Mouse (Mus musculus) embryonic facial prominence, embryonic 12.5 days (tissue): ENCODE measurements at regions not wholly inside any gene's neighbourhood (a gene's known extent, or its start where the extent isn't known, plus 50 kb on each side); places are given as distances from the start of the nearest gene placed in this dataset.

ENCODE experiments used
- ATAC-seq: fragments of 200-750 bp; cut with Nextera tagmentation; 2 replicates; pipeline ENCODE4 v1.8.0; 2017; ENCODE audit not compliant: insufficient number of reproducible peaks, insufficient read depth, low FRiP score, low TSS enrichment
- H3K27ac ChIP-seq: fragments of 300-500 bp; sonication (generic); 2 replicates; pipeline ENCODE4 v1.5.1; 2016; ENCODE audit warnings: mild to moderate bottlenecking
- H3K27me3 ChIP-seq: fragments of 300-500 bp; sonication (generic); 2 replicates; pipeline ENCODE4 v1.6.1; 2016; ENCODE audit warnings: mild to moderate bottlenecking, moderate library complexity
- H3K36me3 ChIP-seq: fragments of 300-500 bp; sonication (generic); 2 replicates; pipeline ENCODE4 v1.6.1; 2016; ENCODE audit warnings: mild to moderate bottlenecking
- H3K4me1 ChIP-seq: fragments of 300-500 bp; sonication (generic); 2 replicates; pipeline ENCODE4 v1.6.1; 2016
- H3K4me2 ChIP-seq: fragments of 300-500 bp; sonication (generic); replicated peaks from 2 replicates; pipeline ENCODE4 v1.6.1; 2016; ENCODE audit warnings: mild to moderate bottlenecking, moderate library complexity
- H3K4me3 ChIP-seq: fragments of 300-500 bp; sonication (generic); 2 replicates; pipeline ENCODE4 v1.5.1; 2016; ENCODE audit warnings: mild to moderate bottlenecking
- H3K9ac ChIP-seq: fragments of 300-500 bp; sonication (generic); 2 replicates; pipeline ENCODE4 v1.6.1; 2016; ENCODE audit warnings: mild to moderate bottlenecking, moderate library complexity
- H3K9me3 ChIP-seq: fragments of 300-500 bp; sonication (generic); 2 replicates; pipeline ENCODE4 v1.6.1; 2016; ENCODE audit warnings: mild to moderate bottlenecking, moderate library complexity
- WGBS: fragments of 180-500 bp; shearing (Covaris S2); methylation state at CpG from one replicate; pipeline ENCODE4 v1.1.7; 2016; 5-methylcytosine and 5-hydroxymethylcytosine counted together

DNA sequence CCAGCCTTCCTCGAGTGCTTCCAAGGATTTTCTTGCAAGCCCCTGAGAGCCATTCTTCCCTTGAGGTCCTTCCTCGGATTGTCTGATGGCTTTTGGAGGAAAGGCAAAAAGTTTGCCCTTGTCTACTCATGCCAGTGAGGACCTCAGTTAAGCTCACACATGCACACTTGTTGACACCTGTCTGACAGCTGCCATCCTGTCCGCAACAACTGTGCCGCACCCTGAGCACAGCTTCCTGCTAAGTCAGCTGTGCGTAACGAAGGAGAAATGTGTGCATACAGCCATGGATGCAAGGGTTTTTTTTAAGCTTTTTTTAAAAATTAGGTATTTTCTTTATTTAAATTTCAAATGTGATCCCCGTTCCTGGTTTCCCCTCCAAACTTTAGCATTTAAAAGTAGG lies 293.8 kb downstream of the Adgrl2 start:
- H3K36me3 ChIP-seq = no peaks in the 10 kb centered on the region
- H3K4me2 ChIP-seq = no peak overlapping the region
- H3K27ac ChIP-seq = no peak overlapping the region
- H3K27me3 ChIP-seq = no peaks in the 10 kb centered on the region
- no peak overlapping the region for H3K9ac ChIP-seq
- no peak overlapping the region for H3K4me3 ChIP-seq
- H3K9me3 ChIP-seq = no peaks in the 10 kb centered on the region
- H3K4me1 ChIP-seq = no peaks in the 10 kb centered on the region
- no peak for ATAC-seq
- WGBS = 75% methylated on average over 7 of the region's 7 CpGs

- WGBS = 90% methylated on average over 6 of the region's 6 CpGs
- Histone ChIP-seq H3K27ac (no peak overlapping the region), H3K27me3 (no peaks in the 10 kb centered on the region), H3K4me3 (no peak overlapping the region), H3K4me2 (no peak overlapping the region), H3K36me3 (no peaks in the 10 kb centered on the region), H3K9ac (no peak overlapping the region), H3K4me1 (no peaks in the 10 kb centered on the region), H3K9me3 (no peaks in the 10 kb centered on the region)
- ATAC-seq = no peak
Measured at GRCm38 (mm10) chr3:148695453-148695852, 294.9 kb downstream of the Adgrl2 start.

DNA sequence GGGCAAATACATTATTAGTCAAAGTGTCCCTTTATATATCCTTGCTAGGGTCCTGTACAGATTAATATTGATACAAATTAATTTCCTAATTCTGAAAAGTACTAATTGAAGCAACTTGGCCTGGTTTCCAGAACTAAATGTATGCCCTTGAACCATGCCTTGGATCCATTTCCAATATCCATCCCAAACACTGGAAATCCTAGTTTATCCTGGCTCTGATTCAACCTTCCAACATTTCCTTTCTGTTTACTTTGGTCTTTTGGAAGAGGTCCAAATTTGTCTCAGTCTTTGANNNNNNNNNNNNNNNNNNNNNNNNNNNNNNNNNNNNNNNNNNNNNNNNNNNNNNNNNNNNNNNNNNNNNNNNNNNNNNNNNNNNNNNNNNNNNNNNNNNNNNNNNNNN lies 307.2 kb downstream of the Adgrl2 start:
- no peaks in the 10 kb centered on the region for H3K36me3 ChIP-seq
- H3K9ac ChIP-seq = no peak overlapping the region
- H3K4me2 ChIP-seq = no peak overlapping the region
- H3K9me3 ChIP-seq = no peaks in the 10 kb centered on the region
- no peaks in the 10 kb centered on the region for H3K27me3 ChIP-seq
- H3K4me1 ChIP-seq = 0 out of 2 replicates have a peak, but pooled peaks cover 6% of the 10 kb centered on the region
- no peak overlapping the region for H3K27ac ChIP-seq
- no peak overlapping the region for H3K4me3 ChIP-seq
- ATAC-seq = no peak

GRCm38 (mm10) chr3:148682445-148682994 lies 307.8 kb downstream of the Adgrl2 start:
- H3K4me1 ChIP-seq = 0 out of 2 replicates have a peak, but pooled peaks cover 6% of the 10 kb centered on the region
- 85% methylated on average over 6 of the region's 6 CpGs for WGBS
- no peaks in the 10 kb centered on the region for H3K27me3 ChIP-seq
- ATAC-seq = no peak
- H3K4me3 ChIP-seq = no peak overlapping the region
- H3K4me2 ChIP-seq = no peak overlapping the region
- H3K9ac ChIP-seq = no peak overlapping the region
- H3K36me3 ChIP-seq = no peaks in the 10 kb centered on the region
- H3K27ac ChIP-seq = no peak overlapping the region
- no peaks in the 10 kb centered on the region for H3K9me3 ChIP-seq

DNA sequence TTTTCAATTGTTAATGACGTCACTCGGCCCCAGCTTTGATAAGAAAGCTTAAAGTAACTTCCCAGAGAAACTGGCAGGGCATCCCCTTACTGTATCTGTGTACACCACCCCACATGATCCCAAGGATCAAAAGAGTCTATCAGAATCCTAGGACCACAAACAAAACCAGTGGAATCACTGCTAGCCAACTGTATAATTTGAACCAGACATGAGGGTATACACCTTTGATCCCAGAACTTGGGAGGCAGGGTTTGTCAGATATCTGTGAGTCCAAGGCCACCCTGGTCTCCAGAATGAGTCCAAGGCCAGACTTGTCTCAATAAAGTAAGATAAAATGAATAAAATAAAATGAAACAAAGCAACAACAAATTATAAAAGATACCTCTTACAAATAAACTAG lies 309.2 kb downstream of the Adgrl2 start:
- 42% methylated on average over 2 of the region's 2 CpGs for WGBS
- Histone ChIP-seq H3K4me2 (no peak overlapping the region), H3K9ac (no peak overlapping the region), H3K36me3 (no peaks in the 10 kb centered on the region), H3K27ac (no peak overlapping the region), H3K4me1 (0 out of 2 replicates have a peak, but pooled peaks cover 6% of the 10 kb centered on the region), H3K27me3 (no peaks in the 10 kb centered on the region), H3K9me3 (no peaks in the 10 kb centered on the region), H3K4me3 (no peak overlapping the region)
- no peak for ATAC-seq

GRCm38 (mm10) chr3:148680737-148681136 lies 309.6 kb downstream of the Adgrl2 start:
- H3K4me3 ChIP-seq = no peak overlapping the region
- no peaks in the 10 kb centered on the region for H3K36me3 ChIP-seq
- H3K27me3 ChIP-seq = no peaks in the 10 kb centered on the region
- H3K9ac ChIP-seq = no peak overlapping the region
- no peaks in the 10 kb centered on the region for H3K9me3 ChIP-seq
- ATAC-seq = no peak
- H3K4me2 ChIP-seq = no peak overlapping the region
- no peak overlapping the region for H3K27ac ChIP-seq
- H3K4me1 ChIP-seq = 0 out of 2 replicates have a peak, but pooled peaks cover 6% of the 10 kb centered on the region
- 75% methylated on average over 8 of the region's 8 CpGs for WGBS

DNA sequence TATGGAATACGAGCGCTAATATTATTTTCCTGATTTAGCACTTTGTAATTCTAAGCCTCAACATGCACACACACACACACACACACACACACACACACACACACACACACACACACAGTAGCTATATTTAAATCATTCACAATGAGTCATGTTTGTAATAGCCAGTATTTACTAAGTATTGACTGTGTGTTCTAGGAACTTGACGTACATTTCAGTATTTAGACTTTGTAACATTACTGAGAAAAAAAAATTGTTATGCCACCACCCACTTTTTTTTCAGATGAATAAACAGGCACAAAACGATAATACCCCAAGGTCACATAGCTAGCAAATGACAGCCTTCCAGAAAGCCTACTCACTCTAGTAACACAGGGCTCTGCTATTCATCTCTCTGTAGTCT lies 310.3 kb downstream of the Adgrl2 start:
- Histone ChIP-seq H3K27me3 (no peaks in the 10 kb centered on the region), H3K9ac (no peak overlapping the region), H3K36me3 (no peaks in the 10 kb centered on the region), H3K4me1 (0 out of 2 replicates have a peak, but pooled peaks cover 6% of the 10 kb centered on the region), H3K9me3 (no peaks in the 10 kb centered on the region), H3K27ac (no peak overlapping the region), H3K4me3 (no peak overlapping the region), H3K4me2 (no peak overlapping the region)
- WGBS = 89% methylated on average over 4 of the region's 4 CpGs
- ATAC-seq = no peak

- Histone ChIP-seq H3K27me3 (no peaks in the 10 kb centered on the region), H3K9ac (no peak overlapping the region), H3K9me3 (no peaks in the 10 kb centered on the region), H3K4me1 (0 out of 2 replicates have a peak, but pooled peaks cover 6% of the 10 kb centered on the region), H3K36me3 (no peaks in the 10 kb centered on the region), H3K27ac (no peak overlapping the region), H3K4me3 (no peak overlapping the region), H3K4me2 (no peak overlapping the region)
- ATAC-seq = no peak
- 47% methylated on average over 2 of the region's 2 CpGs for WGBS
Measured at GRCm38 (mm10) chr3:148679121-148679520, 311.2 kb downstream of the Adgrl2 start.

DNA sequence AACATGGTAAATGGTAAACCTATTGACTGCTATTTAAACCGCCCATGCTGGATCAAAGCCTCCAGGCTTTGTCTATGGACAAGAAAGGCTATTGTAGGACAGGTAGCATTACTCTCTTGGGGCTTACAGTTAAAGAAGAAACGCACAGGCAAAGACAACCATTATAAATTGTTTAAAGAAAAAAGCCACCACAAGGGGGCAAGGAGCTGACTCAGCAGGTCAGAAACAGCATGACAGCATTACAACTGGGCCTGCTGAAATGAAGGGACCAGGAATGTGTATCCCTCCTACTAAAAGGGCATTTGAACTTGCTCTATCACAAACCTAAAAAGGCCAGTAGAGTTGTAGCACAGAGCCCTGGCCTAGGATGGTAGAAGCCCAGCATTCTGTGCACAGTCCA lies 314.3 kb downstream of the Adgrl2 start:
- Histone ChIP-seq H3K9ac (no peak overlapping the region), H3K27me3 (no peaks in the 10 kb centered on the region), H3K4me1 (0 out of 2 replicates have a peak, but pooled peaks cover 4% of the 10 kb centered on the region), H3K27ac (no peak overlapping the region), H3K4me2 (no peak overlapping the region), H3K9me3 (no peaks in the 10 kb centered on the region), H3K36me3 (no peaks in the 10 kb centered on the region), H3K4me3 (no peak overlapping the region)
- ATAC-seq = no peak
- WGBS = 68% methylated on average over 2 of the region's 2 CpGs

DNA sequence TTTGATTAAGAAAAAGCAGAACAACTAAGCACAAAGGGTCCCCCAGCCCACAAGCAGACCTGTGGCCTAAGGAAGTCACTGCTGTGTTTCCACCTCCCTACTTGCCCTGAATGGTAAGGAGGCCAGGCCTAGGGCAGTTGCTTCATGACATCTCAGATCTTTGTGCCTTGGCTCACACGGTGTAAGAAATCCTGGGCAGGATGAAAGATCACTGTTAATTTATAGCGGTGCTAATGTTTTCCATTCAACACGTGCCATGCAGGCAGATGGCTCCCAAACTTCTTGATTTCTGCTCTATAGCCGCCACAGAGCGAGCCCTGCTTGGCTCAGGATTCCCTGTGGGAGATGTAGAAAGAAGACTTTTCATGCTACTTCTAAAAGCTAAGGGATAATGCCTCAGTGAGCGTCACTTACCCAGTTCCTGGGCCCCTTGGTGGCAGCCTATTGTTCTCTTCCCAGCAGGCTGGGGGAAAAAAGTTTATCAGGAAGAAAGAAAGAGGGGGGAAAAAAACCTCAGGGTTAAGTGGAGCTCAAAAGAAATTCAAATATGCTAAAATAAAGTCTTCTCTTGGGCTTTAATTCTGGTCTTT lies 327.4 kb downstream of the Adgrl2 start:
- H3K27me3 ChIP-seq = no peaks in the 10 kb centered on the region
- H3K9me3 ChIP-seq = peaks cover 8% of the 10 kb centered on the region; the same call in 1 of the 2 replicates
- 21% methylated on average over 6 of the region's 6 CpGs for WGBS
- no peak overlapping the region for H3K4me2 ChIP-seq
- H3K9ac ChIP-seq = no peak overlapping the region
- H3K4me3 ChIP-seq = no peak overlapping the region
- H3K27ac ChIP-seq = no peak overlapping the region
- ATAC-seq = no peak
- no peaks in the 10 kb centered on the region for H3K36me3 ChIP-seq
- H3K4me1 ChIP-seq = 0 out of 2 replicates have a peak, but pooled peaks cover 3% of the 10 kb centered on the region

DNA sequence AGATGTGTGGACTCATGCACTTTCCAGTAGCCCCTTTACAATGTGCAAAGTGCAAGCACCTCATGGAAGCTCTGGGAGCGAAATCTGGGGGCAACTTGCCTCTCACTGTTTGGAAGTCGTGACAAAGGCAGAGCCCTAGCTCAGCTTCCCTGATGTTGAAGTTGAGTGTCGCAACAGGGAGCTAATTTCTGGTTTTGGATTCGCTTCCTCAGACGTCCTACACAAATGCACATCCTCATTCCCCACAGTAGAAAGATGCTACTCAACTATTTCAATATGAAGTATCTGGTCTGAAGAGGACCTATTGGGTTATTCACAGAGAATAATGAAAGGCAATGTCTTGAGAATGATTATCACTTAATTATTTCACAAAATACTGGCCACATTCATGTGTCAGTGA lies 331.3 kb downstream of the Adgrl2 start:
- Histone ChIP-seq H3K9me3 (no peaks in the 10 kb centered on the region), H3K27ac (no peak overlapping the region), H3K27me3 (no peaks in the 10 kb centered on the region), H3K36me3 (no peaks in the 10 kb centered on the region), H3K9ac (no peak overlapping the region), H3K4me1 (peaks cover 13% of the 10 kb centered on the region; the same call in 1 of the 2 replicates), H3K4me3 (no peak overlapping the region), H3K4me2 (no peak overlapping the region)
- 89% methylated on average over 5 of the region's 5 CpGs for WGBS
- no peak for ATAC-seq

DNA sequence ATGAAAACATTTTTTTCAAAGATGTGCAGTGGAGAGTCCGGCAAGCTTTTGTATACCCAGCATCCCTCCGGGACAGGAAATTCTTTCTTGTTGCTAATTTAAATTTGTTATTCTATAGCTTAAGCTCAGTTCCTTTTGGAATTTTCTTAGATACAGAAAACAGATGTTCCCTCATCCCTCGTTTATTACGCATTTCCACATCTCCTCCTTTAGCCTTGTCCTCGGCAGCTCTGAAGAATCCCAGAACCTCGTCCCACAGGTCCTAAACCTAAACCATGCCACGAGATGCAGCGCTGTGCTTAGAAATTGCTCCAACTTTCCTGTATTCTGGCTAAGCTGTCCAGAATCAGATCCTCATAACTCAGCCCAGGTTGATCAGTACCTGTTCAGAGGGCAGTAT lies 332.0 kb downstream of the Adgrl2 start:
- no peak for ATAC-seq
- Histone ChIP-seq H3K36me3 (no peaks in the 10 kb centered on the region), H3K4me1 (peaks cover 13% of the 10 kb centered on the region; the same call in 1 of the 2 replicates), H3K27me3 (no peaks in the 10 kb centered on the region), H3K9ac (no peak overlapping the region), H3K4me2 (no peak overlapping the region), H3K27ac (no peak overlapping the region), H3K4me3 (no peak overlapping the region), H3K9me3 (no peaks in the 10 kb centered on the region)
- 32% methylated on average over 8 of the region's 8 CpGs for WGBS
